Mouse (Mus musculus) B cell, adult 62 days (primary cell): ENCODE results near the gene Txk. TPM values are rescaled to one million over a fixed set of nuclear protein-coding genes. Genes with fewer than 3 reads are reported as not detected.

Experiments used
- total RNA-seq: library from RNA; stranded (reverse); gene quantifications from 4 replicates; pipeline ENCODE4 v1.2.4, GENCODE M21; 2023

Txk gene
- total RNA-seq, result 3.3 to 5.1 TPM (median 4.5 TPM) in 4 replicates

DNA sequence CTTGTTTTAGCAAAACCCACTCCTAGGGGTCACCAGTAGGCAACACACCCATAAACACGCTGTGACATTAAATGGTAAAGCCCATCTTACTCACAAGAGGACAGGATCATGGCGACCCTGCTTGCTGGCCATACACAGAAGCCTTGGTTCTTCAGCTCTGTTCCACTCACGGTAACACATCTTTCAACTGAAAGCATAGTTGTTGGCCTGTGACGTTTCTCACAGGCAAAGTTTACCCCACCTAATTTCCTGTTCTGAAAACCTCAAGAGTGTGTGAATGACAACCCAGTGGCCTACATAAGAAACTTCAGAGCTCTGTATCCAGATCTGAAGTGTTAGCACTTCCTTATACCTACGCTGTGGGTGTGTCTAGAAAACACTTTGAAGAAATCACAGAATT, at the start of gene Txk:
Gene Txk (minus strand): TSS at position 193 of the 400 bp plus-strand sequence.

DNA sequence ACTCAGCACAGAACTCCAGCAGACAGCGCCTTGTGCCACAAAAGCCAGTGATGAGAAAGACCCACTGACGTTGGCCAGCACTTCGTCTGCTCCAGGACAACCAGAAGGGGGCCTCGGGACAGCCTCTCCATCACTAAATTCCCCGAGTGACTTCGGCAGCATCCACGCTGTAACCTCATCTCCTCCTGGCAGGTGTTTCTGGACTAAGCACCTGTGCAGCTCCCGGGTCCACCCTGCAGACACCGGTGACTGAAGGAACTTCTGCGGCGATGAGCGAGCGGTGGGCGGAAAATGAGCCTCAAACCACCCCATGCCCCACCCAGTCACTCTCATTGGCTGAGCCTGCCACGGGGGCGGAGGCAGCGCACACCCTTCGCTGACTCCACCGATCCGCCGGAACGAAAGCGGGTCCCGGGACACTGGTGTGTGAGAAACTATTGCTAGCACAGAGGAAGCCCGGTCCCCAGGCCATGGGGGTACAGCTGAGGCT, 105.1 kb downstream of the Txk start, which contains the start of gene Nipal1:
Gene Nipal1 (plus strand): TSS at position 378 of the 490 bp plus-strand sequence.

Other genes with a start within 250 kb of the Txk start
- gene Corin, start 248.3 kb downstream of the Txk start, total RNA-seq, result not detected in 4 replicates
- gene Nfxl1, start 193.1 kb downstream of the Txk start, total RNA-seq, result 9.1 to 15.5 TPM (median 10.9 TPM) in 4 replicates
- gene Zar1, start 171.5 kb downstream of the Txk start, total RNA-seq, result not detected in 4 replicates
- not detected in 4 replicates for gene Gm5868, start 165.2 kb downstream of the Txk start, total RNA-seq
- gene Cnga1, start 108.5 kb downstream of the Txk start, total RNA-seq, result not detected in 4 replicates
- not detected in 4 replicates for gene Nipal1, start 105.0 kb downstream of the Txk start, total RNA-seq
- 114 to 129 TPM (median 123 TPM) in 4 replicates for gene Tec, start 115.7 kb upstream of the Txk start, total RNA-seq
- 58.8 to 73.2 TPM (median 68.2 TPM) in 4 replicates for gene Slain2, start 161.5 kb upstream of the Txk start, total RNA-seq
- gene Gm10135, start 221.9 kb upstream of the Txk start, total RNA-seq, result not detected in 4 replicates